ENCODE assay signal across 13 mouse cellular contexts in the genomic region with DNA sequence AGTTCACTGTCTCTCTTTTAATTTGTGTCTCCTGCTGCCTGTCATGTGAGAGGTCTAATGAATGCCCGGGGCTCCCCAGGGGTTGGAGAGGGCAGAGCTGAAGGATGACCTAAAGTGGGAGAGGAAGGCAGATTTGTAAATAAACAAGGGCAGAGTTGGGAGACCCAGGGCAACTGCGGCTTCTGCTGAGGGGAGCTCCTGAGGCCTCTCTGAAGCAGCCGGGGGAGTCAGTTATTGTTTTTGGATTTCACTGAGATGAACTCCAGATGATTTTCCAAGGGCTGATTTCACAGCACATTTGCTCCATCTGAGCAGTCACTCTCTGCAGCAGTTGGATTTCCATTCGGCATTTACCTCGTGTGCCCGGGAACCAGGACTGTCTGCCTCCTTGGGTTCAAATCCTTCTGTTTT.
DNase-seq lines count a peak whose midpoint lies in the region; ATAC-seq and TF ChIP-seq lines count a peak whose summit lies in the region.
"Had no signal": no experiment of that assay in that cellular context is flagged by ENCODE, and none has a peak within 500 bp of the region (broad histone marks: within the 10 kb centered on the region; RNA-seq: fewer than 3 reads in every experiment).

No protein-coding gene starts in this region.

- no peak for TF ChIP-seq POLR2A in cerebellum, adult 2 months (IDR thresholded peaks at IDR 0.05; ENCODE audit: borderline replicate concordance, insufficient read depth, low read length)

- ATAC-seq in heart, embryonic 11.5 days (replicated peaks; ENCODE audit: insufficient number of reproducible peaks, low FRiP score, low TSS enrichment): no peak
- ATAC-seq in kidney, embryonic 15.5 days (replicated peaks; ENCODE audit: low FRiP score): no peak

- no peak for DNase-seq in heart, adult 18-20 months
- peak; percentile 33 to 53 for DNase-seq in kidney, postnatal 25 days
- DNase-seq in embryo, embryonic 10 days (ENCODE audit: low spot score): peak; percentile 62
- DNase-seq in fibroblast of lung, adult 2 months (ENCODE audit: low read depth): peak; percentile 49
- no peak for DNase-seq in gastrocnemius, adult 18-20 months (ENCODE audit: low spot score)
- DNase-seq in cerebellum, adult 2 months: no peak
- DNase-seq: cerebellum, adult 18-20 months; thymus, postnatal 25 days had no signal

- no peaks in the 10 kb centered on the region for H3K27me3 ChIP-seq in heart, embryonic 11.5 days (ENCODE audit: control insufficient read depth, insufficient read depth, low read length)
- no peaks in the 10 kb centered on the region for H3K27me3 ChIP-seq in kidney, embryonic 15.5 days
- H3K27me3 ChIP-seq in cerebellum, adult 2 months (ENCODE audit: control insufficient read depth, insufficient read depth, low read length): peaks cover 2% of the 10 kb centered on the region; the same call in 1 of the 2 replicates
- H3K27me3 ChIP-seq: heart, embryonic 12.5 days; lung, embryonic 15.5 days had no signal

- H3K4me1 ChIP-seq in heart, embryonic 11.5 days (ENCODE audit: control insufficient read depth, insufficient read depth, low read length): peaks cover 4% of the 10 kb centered on the region
- peaks cover 19% of the 10 kb centered on the region for H3K4me1 ChIP-seq in kidney, embryonic 15.5 days
- H3K4me1 ChIP-seq in cerebellum, adult 2 months (ENCODE audit: control insufficient read depth, insufficient read depth, low read length): no peaks in the 10 kb centered on the region

- no peak for TF ChIP-seq CTCF in cerebellum, adult 2 months (IDR thresholded peaks at IDR 0.05; ENCODE audit: borderline replicate concordance, insufficient read depth, low read depth, low read length)

- H3K9ac ChIP-seq in heart, embryonic 11.5 days (ENCODE audit: low read depth, low read length): 0 out of 2 replicates have a peak overlapping the region, but pooled peaks have one; percentile 10
- no peak overlapping the region for H3K9ac ChIP-seq in kidney, embryonic 15.5 days
- H3K9ac ChIP-seq: heart, embryonic 12.5 days; lung, embryonic 15.5 days had no signal

- no peak overlapping the region for H3K4me3 ChIP-seq in heart, embryonic 11.5 days (ENCODE audit: low read depth, low read length)
- H3K4me3 ChIP-seq in kidney, embryonic 15.5 days (replicated peaks): no peak overlapping the region
- no peak overlapping the region for H3K4me3 ChIP-seq in cerebellum, adult 2 months (replicated peaks; ENCODE audit: insufficient read depth, low read depth, low read length)
- H3K4me3 ChIP-seq: heart, embryonic 12.5 days; lung, embryonic 15.5 days; myocyte had no signal

- H3K36me3 ChIP-seq in heart, embryonic 11.5 days (ENCODE audit: control insufficient read depth, insufficient read depth, low read length): no peaks in the 10 kb centered on the region
- H3K36me3 ChIP-seq in kidney, embryonic 15.5 days: no peaks in the 10 kb centered on the region
- H3K36me3 ChIP-seq: heart, embryonic 12.5 days; lung, embryonic 15.5 days had no signal

- H3K27ac ChIP-seq in heart, embryonic 11.5 days (ENCODE audit: low read depth, low read length): 0 out of 2 replicates have a peak overlapping the region, but pooled peaks have one; percentile 15
- no peak overlapping the region; the same call in 1 of the 2 replicates for H3K27ac ChIP-seq in kidney, embryonic 15.5 days
- no peak overlapping the region for H3K27ac ChIP-seq in cerebellum, adult 2 months (ENCODE audit: insufficient read depth, low read length)
- H3K27ac ChIP-seq: lung, embryonic 15.5 days had no signal

- no peak overlapping the region for H3K4me2 ChIP-seq in heart, embryonic 11.5 days
- no peak overlapping the region for H3K4me2 ChIP-seq in kidney, embryonic 15.5 days
- H3K4me2 ChIP-seq: heart, embryonic 12.5 days; lung, embryonic 15.5 days had no signal

- 18% methylated on average over 6 of the region's 6 CpGs for WGBS in heart, embryonic 11.5 days (ENCODE audit: insufficient replicate concordance)
- 12% methylated on average over 6 of the region's 6 CpGs for WGBS in kidney, embryonic 15.5 days
- WGBS in cerebellum, adult 2 months: 22% methylated on average over 6 of the region's 6 CpGs

- H3K9me3 ChIP-seq in heart, embryonic 11.5 days (replicated peaks; ENCODE audit: control insufficient read depth, low read length): no peaks in the 10 kb centered on the region
- H3K9me3 ChIP-seq in kidney, embryonic 15.5 days (replicated peaks): no peaks in the 10 kb centered on the region
- H3K9me3 ChIP-seq: heart, embryonic 12.5 days; lung, embryonic 15.5 days had no signal

Comparison
In these comparisons a context has a peak if more than half of its experiments do, and no peak if none do; other contexts are left out.
1. DNase-seq: peak in kidney, postnatal 25 days (2 of 2), embryo, embryonic 10 days (single experiment) and fibroblast of lung, adult 2 months (single experiment); none in heart, adult 18-20 months (0 of 2), gastrocnemius, adult 18-20 months (single experiment) and cerebellum, adult 2 months (0 of 2).